Mouse (Mus musculus) bone marrow macrophage, adult 2 months (primary cell): ENCODE measurements around the gene Olfr221.

Experiments
- CTCF ChIP-seq: IDR thresholded peaks from 2 replicates; pipeline ENCODE4 v1.5.1; 2012; ENCODE audit warnings: low read depth, mild to moderate bottlenecking, low read length, moderate library complexity
- POLR2A ChIP-seq: IDR thresholded peaks from 2 replicates; pipeline ENCODE4 v1.6.1; 2012; ENCODE audit warnings: mild to moderate bottlenecking, low read depth, low read length, borderline replicate concordance

DNA sequence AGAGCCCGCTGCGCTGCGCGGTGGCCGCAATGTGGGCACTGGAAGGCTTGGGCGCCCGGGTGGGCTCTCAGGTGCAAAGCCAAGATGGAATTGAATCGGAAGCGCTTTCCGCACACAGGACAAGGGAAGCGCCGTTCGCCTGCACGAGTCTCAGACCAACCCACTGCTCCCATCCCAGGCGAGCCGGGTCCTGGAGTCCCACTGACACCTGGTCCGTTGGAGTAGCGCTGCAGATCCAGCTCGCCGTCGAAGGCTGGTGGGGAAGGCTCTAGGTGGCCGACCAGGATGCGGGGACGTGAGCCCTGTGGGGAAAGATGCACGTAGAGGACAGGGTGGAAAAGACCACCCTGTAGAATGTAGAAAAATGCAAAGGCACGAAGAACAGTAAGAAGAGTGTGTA, 32.9 kb downstream of the Olfr221 start:
- TF ChIP-seq CTCF (no peak), POLR2A (no peak)
